Mouse (Mus musculus): Measurements from ENCODE around the gene Gm17359.

Gm17359 gene

GRCm38 (mm10) chr3:79358721-79359120, 22.3 kb downstream of the Gm17359 start:
- DNase-seq = no peak

GRCm38 (mm10) chr3:79360317-79361101, 24.0 kb downstream of the Gm17359 start:
- DNase-seq = no peak

GRCm38 (mm10) chr3:79366098-79366497, 29.6 kb downstream of the Gm17359 start:
- DNase-seq = peak; percentile 28

DNA sequence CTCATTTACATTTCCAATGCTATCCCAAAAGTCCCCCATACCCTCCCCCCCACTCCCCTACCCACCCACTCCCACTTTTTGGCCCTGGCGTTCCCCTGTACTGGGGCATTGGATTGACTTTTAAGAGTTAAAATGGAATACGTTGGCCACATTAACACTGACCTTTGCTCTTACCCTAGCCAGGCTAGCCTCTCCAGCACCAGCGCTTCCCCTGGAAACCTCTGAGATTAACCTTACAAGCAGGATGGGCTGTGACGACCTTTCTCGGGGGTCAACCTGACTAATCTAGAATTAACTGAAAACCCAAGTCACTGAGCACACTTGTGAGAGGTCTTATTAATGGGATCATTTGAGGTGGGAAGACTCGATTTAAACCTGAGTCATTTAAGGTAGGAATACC, 31.8 kb downstream of the Gm17359 start:
- DNase-seq = no peak

DNA sequence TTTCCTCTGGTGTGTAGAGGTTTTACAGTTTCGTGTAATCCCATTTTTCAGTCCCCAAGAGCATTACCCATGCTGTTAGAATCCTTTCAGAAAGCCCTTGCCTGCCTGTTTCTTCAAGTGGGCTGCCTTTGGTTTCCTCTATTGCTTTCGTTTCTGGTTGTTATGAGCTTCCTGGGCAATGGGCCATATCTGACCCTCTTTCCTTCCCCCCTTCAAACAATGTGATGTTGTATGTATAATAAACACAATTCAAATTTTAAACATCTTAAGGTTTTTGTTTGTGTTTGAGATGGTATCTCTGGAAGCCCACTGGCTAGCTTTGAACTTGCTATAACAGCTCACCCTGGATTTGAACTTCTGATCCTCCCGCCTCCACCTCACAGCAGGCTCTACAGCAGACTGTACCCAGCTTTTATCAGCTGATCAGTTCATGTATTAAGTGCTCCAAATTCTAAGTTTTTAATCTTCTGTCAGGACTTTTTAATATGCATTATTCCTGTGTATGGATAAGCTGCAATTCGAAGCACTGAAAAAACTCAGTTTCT, 34.0 kb downstream of the Gm17359 start:
- DNase-seq = no peak

DNA sequence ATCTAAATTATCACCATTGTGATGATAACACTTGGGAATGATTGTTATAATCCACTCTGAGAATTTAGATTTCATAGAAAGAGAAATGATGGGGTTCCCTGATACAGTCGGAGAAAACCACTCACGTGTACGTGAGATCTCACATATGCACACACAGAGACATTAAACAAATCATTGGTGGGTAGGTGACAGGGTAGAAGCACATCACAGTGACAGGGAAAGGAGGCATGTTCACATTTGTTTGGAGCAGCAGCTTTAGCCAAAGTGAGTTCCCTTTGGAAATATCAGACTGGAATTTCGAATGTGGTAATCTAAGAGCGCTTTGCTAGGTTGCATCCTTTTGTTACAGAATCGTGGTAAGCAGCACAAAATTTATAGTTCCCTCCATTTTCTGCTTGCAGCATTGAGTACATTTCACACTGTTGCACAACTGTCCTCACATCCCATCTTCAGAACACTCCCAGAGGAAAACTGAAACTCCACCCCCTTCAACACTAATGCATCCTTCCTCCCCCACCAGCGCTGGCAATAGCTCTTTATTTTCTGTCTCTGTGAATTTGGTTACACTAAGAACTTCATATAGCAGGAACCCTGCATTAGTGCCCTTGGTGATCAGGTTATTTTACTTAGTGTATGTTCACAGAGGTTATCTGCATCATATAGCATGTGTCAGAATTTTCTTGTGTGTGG, 35.2 kb downstream of the Gm17359 start:
- no peak for DNase-seq

DNA sequence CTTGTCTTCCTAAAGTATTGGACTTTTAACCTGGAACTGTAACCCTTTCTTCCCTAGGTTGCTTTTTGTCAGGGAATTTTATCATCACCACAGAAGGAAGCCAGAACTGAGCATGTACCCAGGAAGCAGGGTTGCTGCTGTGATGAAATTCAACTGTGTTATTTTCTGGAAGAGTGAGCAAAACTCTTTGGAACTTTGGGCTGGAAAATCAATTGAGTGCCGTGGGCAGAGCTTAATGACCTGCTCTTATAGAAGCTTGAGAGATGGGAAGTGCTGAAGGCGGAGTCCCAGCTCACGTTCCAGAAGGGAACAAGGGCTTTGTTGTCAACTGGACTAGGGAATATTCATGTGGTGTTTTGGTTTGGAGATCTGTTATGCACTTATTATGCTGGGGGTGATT, 37.5 kb downstream of the Gm17359 start:
- DNase-seq = no peak

DNA sequence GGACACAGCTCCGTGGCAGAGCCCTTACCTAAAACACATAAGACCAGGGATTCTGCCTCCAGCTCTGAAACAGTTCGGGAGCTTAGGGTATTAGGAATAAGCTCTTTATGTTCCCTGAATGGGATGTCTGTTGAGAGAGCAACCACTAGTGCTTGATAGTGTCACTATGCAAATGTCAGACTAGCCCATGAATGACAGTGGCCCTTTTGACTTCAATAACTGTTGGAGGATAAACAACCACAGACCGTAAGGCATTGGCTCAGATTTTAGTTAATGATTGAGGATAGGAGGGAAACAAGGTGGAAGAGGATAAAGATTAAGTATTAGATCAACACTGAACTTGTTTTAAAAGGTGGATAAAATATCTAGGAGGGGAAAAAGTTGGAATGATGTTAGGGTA, 41.6 kb downstream of the Gm17359 start:
- no peak for DNase-seq

DNA sequence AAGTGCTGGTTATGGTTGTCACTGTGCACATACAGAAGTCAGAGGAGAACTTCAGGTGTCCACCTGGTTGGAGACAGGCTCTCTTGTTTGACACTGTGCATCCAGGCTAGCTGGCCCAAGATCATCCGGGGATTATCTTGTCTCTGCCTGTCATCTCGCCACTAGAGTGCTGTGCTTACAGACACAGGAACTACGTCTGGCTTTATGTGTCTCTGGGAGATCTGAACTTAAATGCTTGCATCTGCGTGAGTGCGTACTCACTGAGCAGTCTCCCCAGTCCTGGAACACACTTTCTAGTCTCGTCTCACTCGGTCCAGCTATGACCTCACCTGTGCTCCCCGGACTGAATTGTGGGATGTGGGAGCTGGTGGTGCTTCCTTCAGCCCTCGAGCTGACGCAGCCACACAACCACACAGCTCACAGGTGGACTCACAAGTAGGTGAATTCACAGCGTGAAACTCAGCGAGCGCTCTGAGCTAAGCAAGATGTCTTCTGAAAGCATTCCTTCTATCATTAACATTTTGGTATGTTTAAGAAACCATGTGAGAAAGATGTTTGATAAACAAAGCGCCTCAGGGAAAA, 42.9 kb downstream of the Gm17359 start:
- no peak for DNase-seq

GRCm38 (mm10) chr3:79379873-79380595, 43.6 kb downstream of the Gm17359 start:
- no peak for DNase-seq

DNA sequence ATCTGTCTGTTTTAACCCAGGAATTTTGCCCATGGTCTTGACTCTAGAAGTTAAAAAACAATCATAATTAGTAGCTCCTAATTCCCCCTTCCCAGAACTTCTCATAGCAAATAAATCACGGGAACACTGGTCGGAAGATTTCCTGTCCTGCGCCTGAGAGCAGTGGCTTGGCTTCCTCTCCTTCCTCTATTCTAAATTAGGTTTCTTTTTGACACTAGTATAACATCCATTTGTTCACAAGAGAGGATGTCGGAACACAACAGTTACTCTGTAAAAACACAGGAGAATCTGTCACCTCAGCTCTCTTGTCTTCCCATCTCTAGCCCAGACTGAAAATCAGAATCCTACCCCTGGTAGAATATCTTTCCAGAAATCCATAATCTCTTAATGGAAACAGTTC, 44.9 kb downstream of the Gm17359 start:
- no peak for DNase-seq

- DNase-seq = no peak
These were observed 49.1 kb downstream of the Gm17359 start for GRCm38 (mm10) chr3:79385434-79386029.

- no peak for DNase-seq
These were observed 52.6 kb downstream of the Gm17359 start for GRCm38 (mm10) chr3:79389081-79389480.

- DNase-seq = no peak
These were observed 64.1 kb downstream of the Gm17359 start for GRCm38 (mm10) chr3:79400552-79400951.

- DNase-seq = peak; percentile 79
These were observed 65.6 kb downstream of the Gm17359 start for GRCm38 (mm10) chr3:79402056-79402455.

GRCm38 (mm10) chr3:79408546-79408945, 72.1 kb downstream of the Gm17359 start:
- DNase-seq = no peak

GRCm38 (mm10) chr3:79409927-79410628, 73.6 kb downstream of the Gm17359 start:
- DNase-seq = no peak

DNA sequence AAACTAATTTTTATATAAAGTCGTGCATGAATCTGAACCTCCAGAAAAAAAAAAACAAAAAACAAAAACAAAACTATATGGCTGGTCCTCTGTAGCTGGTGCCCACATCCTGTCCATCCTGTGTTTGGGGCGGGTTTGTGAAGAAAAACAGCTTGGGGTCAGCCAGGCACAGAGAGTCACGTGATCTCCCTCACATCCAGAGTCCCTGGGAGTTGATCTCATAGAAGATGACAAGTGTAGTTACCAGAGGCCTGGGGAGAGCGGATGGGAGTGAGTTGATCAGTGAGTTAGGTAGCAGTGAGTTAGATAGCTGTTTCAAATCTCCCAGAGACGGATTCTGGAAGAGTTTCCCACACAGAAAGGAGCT, 74.2 kb downstream of the Gm17359 start:
- no peak for DNase-seq

GRCm38 (mm10) chr3:79411666-79412065, 75.2 kb downstream of the Gm17359 start:
- no peak for DNase-seq

GRCm38 (mm10) chr3:79413492-79413891, 77.0 kb downstream of the Gm17359 start:
- no peak for DNase-seq

GRCm38 (mm10) chr3:79415081-79415480, 78.6 kb downstream of the Gm17359 start:
- DNase-seq = no peak

- DNase-seq = no peak
These were observed 79.5 kb downstream of the Gm17359 start for GRCm38 (mm10) chr3:79415929-79416328.

All from right cerebral cortex, adult 18-20 months (tissue).